Mouse (Mus musculus): ENCODE measurements at regions not wholly inside any gene's neighbourhood (a gene's known extent, or its start where the extent isn't known, plus 50 kb on each side); places are given as distances from the start of the nearest gene placed in this dataset.
"Not testable (repeated sequence)": the region's sequence is repeated elsewhere in the genome, so short reads cannot be mapped to it uniquely, and the experiment has no call there.

DNA sequence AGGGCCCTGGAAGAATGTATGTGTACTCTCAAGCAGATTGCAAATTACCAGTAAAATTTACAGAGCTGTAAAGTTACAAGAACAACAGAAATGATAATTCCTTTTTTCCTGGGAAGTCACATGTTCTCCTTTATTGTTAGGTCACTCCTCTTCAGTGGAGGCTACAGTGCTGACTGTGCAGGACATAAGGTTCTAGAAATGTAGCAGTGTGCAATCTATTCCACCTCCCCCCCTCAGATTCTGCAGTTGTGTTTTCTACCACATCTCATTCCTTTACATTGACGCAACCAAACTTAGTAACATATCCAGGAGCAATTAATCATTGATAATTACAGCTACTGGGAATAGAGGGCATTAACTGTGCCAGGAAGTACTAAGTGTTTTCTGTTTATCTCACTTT, 385.3 kb upstream of the Tnc start:
- Histone ChIP-seq H3K9me3 (replicated peaks; ENCODE audit: control insufficient read depth, low read length) (no peaks in the 10 kb centered on the region), H3K4me3 (ENCODE audit: low read depth, low read length) (no peak overlapping the region), H3K9ac (ENCODE audit: low read depth, low read length) (no peak overlapping the region), H3K36me3 (ENCODE audit: control insufficient read depth, insufficient read depth) (no peaks in the 10 kb centered on the region), H3K27me3 (ENCODE audit: control insufficient read depth, insufficient read depth, low read depth, low read length) (no peaks in the 10 kb centered on the region), H3K4me2 (ENCODE audit: low read depth, low read length) (no peak overlapping the region), H3K27ac (ENCODE audit: low read length) (no peak overlapping the region), H3K4me1 (ENCODE audit: control insufficient read depth, low read depth, low read length) (no peaks in the 10 kb centered on the region)
- WGBS (ENCODE audit: insufficient replicate concordance), result 57% methylated on average over 1 of the region's 1 CpGs
- no peak for ATAC-seq (ENCODE audit: low read depth)

DNA sequence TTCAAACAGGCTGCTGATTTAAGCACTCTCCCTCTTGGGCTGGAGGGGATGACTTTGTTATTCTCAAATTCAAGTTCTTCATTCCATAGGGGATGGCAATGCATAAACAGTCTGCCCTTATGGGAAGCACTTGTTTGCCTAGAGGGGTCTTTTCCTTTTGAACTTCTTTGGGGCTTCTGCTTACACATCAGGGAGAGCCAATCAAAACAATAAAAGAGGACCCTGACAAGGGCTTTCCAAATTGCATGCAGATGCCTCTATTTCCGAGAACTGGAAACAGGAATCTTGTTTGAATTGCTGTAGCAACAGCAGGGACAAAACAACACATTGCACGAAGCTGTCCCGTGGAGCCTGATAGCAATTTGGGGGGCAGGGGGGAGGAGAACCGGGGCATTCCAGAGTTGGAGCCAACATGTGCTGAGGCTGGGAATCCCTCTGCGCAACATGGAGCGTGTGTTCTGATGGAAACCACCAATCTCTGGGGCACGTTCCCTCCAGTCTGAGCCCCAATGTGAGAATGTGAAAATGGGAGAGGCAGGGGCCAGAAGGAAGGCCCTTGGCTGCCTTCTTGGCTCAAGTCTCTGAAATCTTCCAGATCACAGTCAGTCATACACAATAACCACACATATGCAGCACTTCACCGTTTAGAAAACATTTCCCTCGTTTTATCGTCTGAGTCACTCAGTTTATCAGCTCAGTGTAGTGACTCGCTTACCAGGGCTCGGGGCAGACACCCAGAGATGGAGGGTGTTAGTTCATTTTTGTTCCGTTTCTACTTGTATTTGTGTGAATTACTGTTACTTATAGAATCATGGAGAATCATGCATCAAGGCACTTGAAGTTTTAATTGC, 391.2 kb upstream of the Tnc start:
- ATAC-seq (ENCODE audit: low read depth), result no peak

DNA sequence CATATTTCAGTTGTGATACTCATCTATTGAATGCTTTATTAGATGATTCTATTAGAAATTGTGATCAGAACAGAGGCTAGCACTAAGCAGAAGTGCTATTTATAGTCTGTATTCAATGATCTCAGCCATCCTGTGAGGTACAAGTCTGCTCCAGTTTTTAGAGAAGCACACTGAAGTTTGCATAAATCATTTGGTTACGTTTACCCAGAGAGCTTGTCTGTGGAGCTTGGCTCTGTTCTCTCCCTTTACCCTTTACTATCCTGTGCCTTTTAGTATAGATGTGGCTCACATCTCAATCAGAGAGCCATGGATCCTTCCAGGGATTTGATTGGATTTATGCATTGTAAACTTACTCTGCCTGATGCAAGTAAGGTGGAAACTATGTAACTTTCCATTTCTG, 404.6 kb upstream of the Tnc start:
- H3K4me3 ChIP-seq (ENCODE audit: low read depth, low read length), result no peak overlapping the region
- H3K36me3 ChIP-seq (ENCODE audit: control insufficient read depth, insufficient read depth), result no peaks in the 10 kb centered on the region
- no peaks in the 10 kb centered on the region for H3K4me1 ChIP-seq (ENCODE audit: control insufficient read depth, low read depth, low read length)
- H3K4me2 ChIP-seq (ENCODE audit: low read depth, low read length), result no peak overlapping the region
- ATAC-seq (ENCODE audit: low read depth), result no peak
- 34% methylated on average over 1 of the region's 1 CpGs for WGBS (ENCODE audit: insufficient replicate concordance)
- no peaks in the 10 kb centered on the region for H3K9me3 ChIP-seq (replicated peaks; ENCODE audit: control insufficient read depth, low read length)
- no peak overlapping the region for H3K27ac ChIP-seq (ENCODE audit: low read length)
- no peak overlapping the region for H3K9ac ChIP-seq (ENCODE audit: low read depth, low read length)
- H3K27me3 ChIP-seq (ENCODE audit: control insufficient read depth, insufficient read depth, low read depth, low read length), result no peaks in the 10 kb centered on the region

More for the DNA sequence above, 391.2 kb upstream of the Tnc start:
- Histone ChIP-seq H3K36me3 (ENCODE audit: control insufficient read depth, insufficient read depth) (no peaks in the 10 kb centered on the region), H3K4me1 (ENCODE audit: control insufficient read depth, low read depth, low read length) (no peaks in the 10 kb centered on the region), H3K27ac (ENCODE audit: low read length) (no peak overlapping the region), H3K9me3 (replicated peaks; ENCODE audit: control insufficient read depth, low read length) (no peaks in the 10 kb centered on the region), H3K9ac (ENCODE audit: low read depth, low read length) (no peak overlapping the region), H3K4me3 (ENCODE audit: low read depth, low read length) (no peak overlapping the region), H3K4me2 (ENCODE audit: low read depth, low read length) (no peak overlapping the region), H3K27me3 (ENCODE audit: control insufficient read depth, insufficient read depth, low read depth, low read length) (no peaks in the 10 kb centered on the region)
- 51% methylated on average over 13 of the region's 13 CpGs for WGBS (ENCODE audit: insufficient replicate concordance)

DNA sequence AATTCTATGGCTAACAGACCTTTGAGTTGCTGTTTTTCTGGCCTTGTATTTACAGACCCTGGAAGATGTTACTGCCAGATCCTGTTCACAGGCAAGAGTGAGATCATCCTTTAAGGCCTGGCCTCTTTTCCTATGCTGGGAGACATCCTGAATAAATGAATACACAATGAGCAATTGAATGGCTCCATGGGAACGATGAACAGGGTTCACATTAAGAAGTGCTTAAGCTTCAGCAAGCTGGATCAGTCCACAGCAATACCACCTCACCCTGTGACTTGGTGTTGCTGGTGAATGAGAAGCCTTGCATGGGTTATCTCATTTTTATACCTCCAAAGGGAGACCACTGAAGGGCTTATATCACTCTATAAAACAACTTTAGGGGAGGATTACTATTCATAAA, 405.1 kb upstream of the Tnc start:
- no peak for ATAC-seq (ENCODE audit: low read depth)
- 58% methylated on average over 1 of the region's 1 CpGs for WGBS (ENCODE audit: insufficient replicate concordance)
- Histone ChIP-seq H3K9me3 (replicated peaks; ENCODE audit: control insufficient read depth, low read length) (no peaks in the 10 kb centered on the region), H3K4me2 (ENCODE audit: low read depth, low read length) (no peak overlapping the region), H3K4me1 (ENCODE audit: control insufficient read depth, low read depth, low read length) (no peaks in the 10 kb centered on the region), H3K4me3 (ENCODE audit: low read depth, low read length) (no peak overlapping the region), H3K27ac (ENCODE audit: low read length) (no peak overlapping the region), H3K36me3 (ENCODE audit: control insufficient read depth, insufficient read depth) (no peaks in the 10 kb centered on the region), H3K9ac (ENCODE audit: low read depth, low read length) (no peak overlapping the region), H3K27me3 (ENCODE audit: control insufficient read depth, insufficient read depth, low read depth, low read length) (no peaks in the 10 kb centered on the region)

DNA sequence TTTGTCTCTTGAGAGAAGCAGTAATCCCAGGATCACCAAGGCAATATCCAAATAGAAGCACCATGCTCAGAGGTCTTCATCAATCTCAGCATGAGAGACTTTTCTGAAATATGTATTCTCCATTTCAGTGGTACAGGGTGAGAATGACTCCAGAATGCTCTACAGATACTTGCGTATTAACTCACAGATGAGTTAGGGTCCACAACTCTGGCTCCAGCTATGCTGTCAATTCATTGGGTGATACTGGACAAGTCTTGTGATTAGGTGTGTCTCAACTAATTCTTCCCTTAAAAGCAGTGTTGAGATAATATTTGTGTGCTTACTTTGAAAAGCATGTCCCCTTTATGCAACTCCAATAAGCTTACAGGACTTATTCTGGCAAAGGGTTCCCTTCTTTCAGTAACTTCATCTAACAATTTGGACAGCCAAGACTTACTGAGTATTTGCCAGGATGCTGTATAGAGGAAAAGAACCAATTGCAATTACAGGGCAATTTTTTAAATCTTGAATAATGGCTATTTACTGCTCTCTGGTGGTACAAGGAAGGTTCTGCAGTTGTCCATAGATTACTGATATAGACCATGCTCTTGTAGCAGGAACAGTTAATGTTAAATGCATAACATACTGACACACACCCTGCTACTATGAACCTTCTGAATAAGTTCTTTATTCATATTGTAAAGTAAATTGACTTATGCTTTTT, 445.6 kb upstream of the Tnc start:
- Histone ChIP-seq H3K4me2 (ENCODE audit: low read depth, low read length) (no peak overlapping the region), H3K36me3 (ENCODE audit: control insufficient read depth, insufficient read depth) (no peaks in the 10 kb centered on the region), H3K4me1 (ENCODE audit: control insufficient read depth, low read depth, low read length) (no peaks in the 10 kb centered on the region), H3K27ac (ENCODE audit: low read length) (no peak overlapping the region), H3K9ac (ENCODE audit: low read depth, low read length) (no peak overlapping the region), H3K27me3 (ENCODE audit: control insufficient read depth, insufficient read depth, low read depth, low read length) (no peaks in the 10 kb centered on the region), H3K4me3 (ENCODE audit: low read depth, low read length) (no peak overlapping the region), H3K9me3 (replicated peaks; ENCODE audit: control insufficient read depth, low read length) (no peaks in the 10 kb centered on the region)
- no peak for ATAC-seq (ENCODE audit: low read depth)
- 81% methylated on average over 1 of the region's 1 CpGs for WGBS (ENCODE audit: insufficient replicate concordance)

DNA sequence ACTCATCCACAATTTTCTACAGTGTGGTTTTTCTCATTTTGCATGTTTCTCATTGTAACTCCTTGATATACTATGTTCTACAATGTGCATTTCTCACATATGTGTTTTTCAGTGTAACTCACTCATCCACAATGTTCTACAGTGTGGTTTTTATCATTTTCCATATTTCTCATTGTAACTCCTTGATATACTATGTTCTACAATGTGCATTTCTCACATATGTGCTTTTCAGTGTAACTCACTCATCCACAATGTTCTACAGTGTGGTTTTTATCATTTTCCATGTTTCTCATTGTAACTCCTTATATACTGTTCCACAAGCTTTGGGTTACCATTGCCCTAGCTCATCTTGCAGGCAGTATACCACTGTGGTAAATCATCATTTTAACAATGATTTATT, 450.9 kb upstream of the Tnc start:
- not testable (repeated sequence) for H3K27me3 ChIP-seq (ENCODE audit: control insufficient read depth, insufficient read depth, low read depth, low read length); H3K36me3 ChIP-seq (ENCODE audit: control insufficient read depth, insufficient read depth); H3K4me3 ChIP-seq (ENCODE audit: low read depth, low read length); H3K4me2 ChIP-seq (ENCODE audit: low read depth, low read length); H3K9me3 ChIP-seq (replicated peaks; ENCODE audit: control insufficient read depth, low read length); H3K9ac ChIP-seq (ENCODE audit: low read depth, low read length); H3K27ac ChIP-seq (ENCODE audit: low read length); H3K4me1 ChIP-seq (ENCODE audit: control insufficient read depth, low read depth, low read length)
- peak; percentile 80 for ATAC-seq (ENCODE audit: low read depth)

DNA sequence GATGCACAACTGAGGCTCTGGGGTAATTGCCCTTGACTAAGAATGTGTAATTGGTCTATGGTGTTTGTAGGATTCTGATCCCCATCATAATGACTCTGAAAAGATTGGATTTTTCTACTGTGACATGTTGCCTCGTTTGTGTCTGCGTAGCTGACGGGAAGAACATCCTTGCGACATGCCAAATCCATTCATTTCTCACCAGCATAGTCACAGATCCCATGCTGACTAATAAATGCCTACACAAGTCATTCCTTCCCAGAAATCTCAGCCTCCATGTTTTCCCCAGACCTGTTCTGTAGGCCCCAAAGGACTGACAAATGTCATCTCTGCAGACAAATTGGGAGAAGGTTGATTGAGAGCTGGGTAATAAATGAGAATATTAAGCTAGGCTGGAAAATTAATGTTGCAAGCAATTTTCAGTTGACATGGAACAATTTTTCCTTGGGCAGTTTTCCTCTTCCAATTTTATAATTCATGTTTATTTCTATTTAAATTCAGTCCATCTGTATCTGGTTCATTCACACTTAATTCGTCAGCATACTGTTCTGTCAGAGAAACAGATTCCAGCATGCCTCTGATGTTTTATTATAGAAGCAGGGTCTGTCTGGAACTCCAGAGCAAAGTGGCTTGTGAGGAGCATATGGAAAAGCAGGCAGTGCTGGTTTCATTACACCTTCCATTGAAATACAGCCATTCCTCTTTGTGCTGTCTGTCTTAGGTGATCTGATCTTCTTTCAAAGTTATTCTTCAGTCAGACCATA, 454.0 kb upstream of the Tnc start:
- no peaks in the 10 kb centered on the region for H3K36me3 ChIP-seq (ENCODE audit: control insufficient read depth, insufficient read depth)
- no peak overlapping the region for H3K27ac ChIP-seq (ENCODE audit: low read length)
- H3K27me3 ChIP-seq (ENCODE audit: control insufficient read depth, insufficient read depth, low read depth, low read length), result no peaks in the 10 kb centered on the region
- H3K9me3 ChIP-seq (replicated peaks; ENCODE audit: control insufficient read depth, low read length), result no peaks in the 10 kb centered on the region
- no peak overlapping the region for H3K4me2 ChIP-seq (ENCODE audit: low read depth, low read length)
- H3K4me3 ChIP-seq (ENCODE audit: low read depth, low read length), result no peak overlapping the region
- no peak overlapping the region for H3K9ac ChIP-seq (ENCODE audit: low read depth, low read length)
- WGBS (ENCODE audit: insufficient replicate concordance), result 67% methylated on average over 5 of the region's 5 CpGs
- no peaks in the 10 kb centered on the region for H3K4me1 ChIP-seq (ENCODE audit: control insufficient read depth, low read depth, low read length)
- ATAC-seq (ENCODE audit: low read depth), result no peak

DNA sequence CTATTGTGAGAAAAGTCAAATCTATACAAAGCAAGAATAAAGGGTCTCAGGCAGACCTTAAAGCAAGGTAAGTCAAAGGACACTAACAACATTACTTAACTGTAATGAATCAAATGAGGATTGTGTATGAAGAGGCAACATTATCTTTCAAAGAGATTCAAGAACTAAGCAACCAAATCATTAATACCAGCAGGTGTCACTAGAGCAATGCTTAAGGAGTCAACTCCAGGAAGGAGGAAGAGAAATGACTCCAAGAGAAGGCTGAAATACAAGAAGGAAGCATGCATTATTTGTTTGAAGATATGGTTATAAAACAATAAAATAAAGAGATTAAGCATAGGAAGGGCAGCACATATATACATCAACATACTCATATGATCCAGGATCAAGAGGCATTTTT, 475.1 kb upstream of the Tnc start:
- H3K9ac ChIP-seq (ENCODE audit: low read depth, low read length), result no peak overlapping the region
- no peaks in the 10 kb centered on the region for H3K4me1 ChIP-seq (ENCODE audit: control insufficient read depth, low read depth, low read length)
- H3K4me2 ChIP-seq (ENCODE audit: low read depth, low read length), result no peak overlapping the region
- H3K27ac ChIP-seq (ENCODE audit: low read length), result no peak overlapping the region
- no peaks in the 10 kb centered on the region for H3K9me3 ChIP-seq (replicated peaks; ENCODE audit: control insufficient read depth, low read length)
- H3K4me3 ChIP-seq (ENCODE audit: low read depth, low read length), result no peak overlapping the region
- no peaks in the 10 kb centered on the region for H3K36me3 ChIP-seq (ENCODE audit: control insufficient read depth, insufficient read depth)
- ATAC-seq (ENCODE audit: low read depth), result no peak
- H3K27me3 ChIP-seq (ENCODE audit: control insufficient read depth, insufficient read depth, low read depth, low read length), result no peaks in the 10 kb centered on the region
